Mouse (Mus musculus) G1E (cell line): ENCODE data around the gene Gal3st3. TPM values are rescaled to one million over a fixed set of nuclear protein-coding genes. Genes with fewer than 3 reads are reported as not detected.

Experiments used
- ATAC-seq: 2 replicates; pipeline ENCODE4 v1.8.0; 2016; ENCODE audit warnings: mild to moderate bottlenecking; ENCODE audit not compliant: insufficient number of reproducible peaks, poor library complexity, low FRiP score, severe bottlenecking; ENCODE audit errors: extremely low read depth
- DNase-seq: peaks from one replicate; pipeline ENCODE4 v3.0.0; 2012; ENCODE audit warnings: low spot score
- H3K27me3 ChIP-seq: 2 replicates; pipeline ENCODE4 v1.6.1; 2012; ENCODE audit warnings: mild to moderate bottlenecking, low read length, inconsistent platforms; ENCODE audit not compliant: insufficient read depth
- H3K36me3 ChIP-seq: replicated peaks from 2 replicates; pipeline ENCODE3; 2012; ENCODE audit warnings: mild to moderate bottlenecking, inconsistent platforms
- H3K4me1 ChIP-seq: 2 replicates; pipeline ENCODE4 v1.6.1; 2012; ENCODE audit warnings: low read depth, low read length, inconsistent platforms, mixed read lengths; ENCODE audit not compliant: insufficient read depth
- H3K4me3 ChIP-seq: 2 replicates; pipeline ENCODE4 v1.5.1; 2012; ENCODE audit warnings: low read depth, mild to moderate bottlenecking, inconsistent platforms, low read length, moderate library complexity, mixed read lengths
- H3K9me3 ChIP-seq: replicated peaks from 2 replicates; pipeline ENCODE4 v1.6.1; 2012; ENCODE audit warnings: inconsistent platforms
- CTCF ChIP-seq: IDR thresholded peaks from 2 replicates; pipeline ENCODE4 v1.5.1; 2012; ENCODE audit warnings: low read depth, low read length, inconsistent platforms, mixed read lengths
- GATA1 ChIP-seq: IDR thresholded peaks from 2 replicates; pipeline ENCODE4 v1.6.1; 2012; ENCODE audit warnings: borderline replicate concordance, low read length, inconsistent platforms, mixed read lengths
- GATA2 ChIP-seq: IDR thresholded peaks from 2 replicates; pipeline ENCODE4 v1.6.1; 2012; ENCODE audit warnings: low read depth, low read length, inconsistent platforms, borderline replicate concordance
- POLR2AphosphoS5 ChIP-seq: IDR thresholded peaks from 2 replicates; pipeline ENCODE4 v1.6.1; 2012; ENCODE audit warnings: low read depth, low read length, inconsistent platforms; ENCODE audit not compliant: insufficient replicate concordance
- TAL1 ChIP-seq: conservative IDR thresholded peaks from 2 replicates; pipeline ENCODE4 v1.6.1; 2012; ENCODE audit warnings: low read depth, low read length, inconsistent platforms, mixed read lengths
- polyA plus RNA-seq: library from polyadenylated mRNA; stranded (reverse); fragments of >175 nt; gene quantifications from 2 replicates; pipeline ENCODE4 v1.2.3, GENCODE M21; 2012
- total RNA-seq, 2 experiments: library from RNA; stranded (forward) in 1 of 2; stranded (reverse) in 1 of 2; fragments of 200-1000 nt in 1 of 2; fragments of >200 nt in 1 of 2; fragmentation: Nextera tagmentation in 1 of 2; gene quantifications; 2 replicates each; pipeline ENCODE4 v1.2.3; 2014 to 2017

The Gal3st3 gene
- not detected in 2 replicates for total RNA-seq (2014; fragmentation: Nextera tagmentation)
- 0.16 TPM in 1 of 2 replicates, not detected in the other for total RNA-seq (2017)
- polyA plus RNA-seq = not detected in 2 replicates

DNA sequence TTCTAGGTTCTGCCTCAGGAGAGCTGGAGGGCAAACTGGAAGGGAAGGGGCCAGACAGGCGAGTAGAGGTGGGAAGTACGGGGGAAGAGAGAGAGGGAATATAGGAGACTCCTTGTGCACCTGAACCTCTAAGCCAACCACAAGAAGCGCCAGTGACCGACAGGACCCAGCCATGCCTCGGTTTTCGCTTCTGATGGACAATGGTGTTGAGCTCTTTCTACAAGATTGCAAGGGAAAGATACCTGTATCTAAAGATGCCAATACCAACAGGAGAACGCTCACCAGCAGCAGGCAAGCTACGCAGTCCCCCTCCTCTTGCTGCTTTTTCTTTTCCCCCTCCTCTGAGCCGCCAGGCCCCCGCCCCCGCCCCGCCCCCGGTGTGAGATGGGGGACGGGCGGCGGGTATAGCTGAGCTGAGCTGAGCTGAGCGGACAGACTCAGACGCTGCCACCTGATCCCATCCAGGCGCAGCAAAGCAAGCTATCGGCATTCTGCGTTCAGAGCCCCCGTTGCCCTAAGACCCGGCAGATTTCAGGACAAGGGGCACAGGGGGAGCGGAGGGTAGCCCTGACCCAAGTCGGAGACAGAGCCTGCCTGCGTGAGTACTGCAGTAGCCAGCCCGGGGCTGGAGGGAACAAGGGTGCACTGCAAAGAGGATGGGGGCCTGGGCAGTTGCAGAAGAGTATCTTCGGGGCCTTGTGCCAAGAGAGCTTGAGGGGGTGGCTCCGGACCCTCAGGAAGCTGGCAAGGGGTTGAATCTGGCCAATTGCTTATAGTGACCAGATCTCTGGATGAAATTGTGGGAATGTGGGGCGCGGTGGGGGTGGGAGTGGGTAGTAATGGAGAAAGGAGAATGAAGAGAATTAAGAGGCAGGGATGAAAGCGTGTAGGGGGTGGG lies at the start of gene Gal3st3:
TSS of gene Gal3st3 (plus strand) at position 429 of the 898 bp plus-strand sequence.
- Histone ChIP-seq H3K9me3 (no peaks in the 10 kb centered on the region), H3K4me3 (no peak within 1 kb of the TSS), H3K4me1 (peaks cover 43% of the 10 kb centered on the region), H3K36me3 (peaks cover 12% of the 10 kb centered on the region), H3K27me3 (peaks cover 15% of the 10 kb centered on the region)
- TF ChIP-seq GATA1 = no peak
- TF ChIP-seq CTCF = no peak
- no peak for TF ChIP-seq GATA2
- no peak for TF ChIP-seq TAL1
- TF ChIP-seq POLR2AphosphoS5 = no peak
- DNase-seq (no peak), ATAC-seq (no peak)

DNA sequence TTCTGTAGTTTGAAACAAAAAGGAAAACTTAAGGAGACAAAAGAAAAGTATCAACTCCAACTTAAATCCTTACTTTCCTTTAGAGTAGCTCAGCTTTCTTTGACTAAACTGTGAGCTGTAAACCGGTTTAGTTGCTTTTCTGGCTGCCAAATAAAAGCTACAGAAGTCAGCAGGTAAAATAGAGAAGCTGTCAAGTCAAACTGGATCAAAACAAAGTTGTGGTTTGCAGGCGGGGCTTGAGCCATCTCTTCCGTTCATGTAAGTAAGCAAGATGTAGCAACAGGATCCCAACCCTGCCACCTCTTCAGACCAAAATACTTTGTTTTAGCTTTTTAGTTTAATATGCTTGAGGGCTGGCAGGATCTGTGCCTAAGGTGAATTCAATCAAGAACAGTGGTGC lies 41.0 kb upstream of the Gal3st3 start:
- TF ChIP-seq GATA1 = no peak
- no peak for TF ChIP-seq TAL1
- TF ChIP-seq POLR2AphosphoS5 = no peak
- no peak for TF ChIP-seq GATA2
- TF ChIP-seq CTCF = no peak
- no peaks in the 10 kb centered on the region for H3K27me3 ChIP-seq
- H3K4me1 ChIP-seq = peaks cover 20% of the 10 kb centered on the region
- DNase-seq (peak; percentile 37), ATAC-seq (no peak)
- no peaks in the 10 kb centered on the region for H3K9me3 ChIP-seq
- H3K36me3 ChIP-seq = peaks cover 30% of the 10 kb centered on the region
- no peak overlapping the region; the same call in 1 of the 2 replicates for H3K4me3 ChIP-seq

DNA sequence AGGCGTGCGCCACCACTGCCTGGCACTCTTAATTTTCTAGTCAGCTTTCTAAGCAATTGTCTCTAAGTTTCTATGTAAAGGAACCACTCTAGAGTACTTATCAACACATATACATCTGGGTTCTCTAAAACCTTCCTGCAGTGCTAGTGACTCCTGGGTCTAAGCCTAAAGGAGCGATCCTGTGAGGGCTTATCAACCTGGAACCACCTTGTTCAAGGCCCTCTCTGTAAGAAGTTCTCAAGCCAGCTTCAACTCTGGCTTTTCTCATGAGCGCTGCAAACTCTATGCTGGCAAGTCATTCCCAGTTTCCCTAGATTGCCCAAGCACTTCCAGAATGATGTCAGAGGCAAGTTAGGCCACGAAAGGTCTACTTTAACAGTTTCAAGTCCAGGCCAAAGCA lies 31.1 kb upstream of the Gal3st3 start:
- H3K9me3 ChIP-seq = no peaks in the 10 kb centered on the region
- peaks cover 65% of the 10 kb centered on the region for H3K4me1 ChIP-seq
- no peaks in the 10 kb centered on the region for H3K27me3 ChIP-seq
- DNase-seq (no peak), ATAC-seq (0 out of 2 replicates have a peak, but pooled peaks have one; percentile 24)
- TF ChIP-seq TAL1 (peak; percentile 80), POLR2AphosphoS5 (no peak), GATA2 (no peak), CTCF (no peak), GATA1 (no peak)
- no peak overlapping the region; the same call in 1 of the 2 replicates for H3K4me3 ChIP-seq
- peaks cover 16% of the 10 kb centered on the region for H3K36me3 ChIP-seq

DNA sequence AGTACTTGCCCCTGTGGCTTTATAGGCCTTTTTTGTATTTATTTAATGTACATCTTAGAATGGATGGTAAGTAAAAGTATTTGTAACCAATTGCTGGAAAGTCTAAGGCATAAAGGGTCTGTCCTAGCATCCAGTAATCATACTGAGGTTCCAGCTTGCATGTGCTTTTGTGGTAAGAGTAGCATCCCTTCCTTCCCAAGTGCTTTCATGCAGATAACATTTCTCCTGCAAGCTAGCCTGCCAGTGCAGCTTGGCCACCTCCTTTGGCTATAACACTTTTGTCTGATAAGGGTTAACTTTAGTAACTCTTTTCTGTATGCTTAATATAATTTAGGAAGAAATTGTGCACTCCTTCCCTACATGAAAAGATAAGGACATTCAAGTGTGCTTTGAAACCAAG lies 30.1 kb upstream of the Gal3st3 start:
- TF ChIP-seq GATA1 (no peak), TAL1 (peak; percentile 36; the same call in 1 of the 2 replicates), CTCF (no peak)
- Histone ChIP-seq H3K27me3 (no peaks in the 10 kb centered on the region), H3K9me3 (no peaks in the 10 kb centered on the region), H3K36me3 (peaks cover 16% of the 10 kb centered on the region), H3K4me3 (no peak overlapping the region; the same call in 1 of the 2 replicates), H3K4me1 (peaks cover 73% of the 10 kb centered on the region)
- ATAC-seq = no peak
- no peak for DNase-seq

DNA sequence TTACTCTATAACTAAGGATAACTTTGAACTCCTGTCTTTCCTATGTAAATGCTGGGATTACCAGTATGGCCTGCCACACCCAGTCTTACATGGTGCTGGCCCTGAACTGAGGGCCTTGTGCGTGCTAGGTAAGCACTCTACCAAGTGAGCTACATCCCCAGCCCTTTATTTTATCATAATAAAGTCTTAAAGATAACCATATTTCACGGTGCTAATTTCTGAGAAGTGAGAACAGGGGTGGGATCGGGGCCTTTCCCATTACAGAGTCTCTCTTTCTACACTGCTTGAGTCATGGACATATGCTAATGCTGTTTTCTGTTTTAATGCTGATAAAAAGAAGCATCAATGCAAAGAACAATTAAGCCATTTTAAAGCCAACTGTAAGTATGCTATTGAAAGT lies 29.3 kb upstream of the Gal3st3 start:
- TF ChIP-seq GATA2 (no peak), TAL1 (peak; percentile 30; the same call in 1 of the 2 replicates)
- no peak overlapping the region for H3K4me3 ChIP-seq
- peaks cover 81% of the 10 kb centered on the region for H3K4me1 ChIP-seq
- no peaks in the 10 kb centered on the region for H3K9me3 ChIP-seq
- no peaks in the 10 kb centered on the region for H3K27me3 ChIP-seq
- H3K36me3 ChIP-seq = peaks cover 22% of the 10 kb centered on the region
- no peak for DNase-seq
- ATAC-seq = 0 out of 2 replicates have a peak, but pooled peaks have one; percentile 18

DNA sequence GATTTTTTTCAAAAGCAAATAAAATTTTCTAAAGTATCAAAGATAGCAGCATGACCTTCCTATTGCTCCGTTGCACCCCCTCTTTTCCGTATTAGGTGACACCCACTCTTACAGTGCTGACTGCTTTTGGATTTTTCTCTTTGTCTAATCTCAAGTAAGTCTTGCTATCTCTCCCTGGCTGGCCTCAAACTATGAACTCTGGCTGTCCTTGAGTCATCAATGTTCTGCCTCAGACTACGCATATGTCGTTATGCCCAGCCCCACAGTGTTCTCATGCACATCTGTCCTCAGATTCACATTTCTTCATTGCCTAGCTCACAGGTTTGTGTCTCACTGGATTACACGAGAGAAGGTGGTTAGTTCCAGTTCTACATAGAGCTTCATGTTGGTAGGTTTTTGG lies 28.7 kb upstream of the Gal3st3 start:
- peaks cover 86% of the 10 kb centered on the region for H3K4me1 ChIP-seq
- no peaks in the 10 kb centered on the region for H3K27me3 ChIP-seq
- DNase-seq (no peak), ATAC-seq (no peak)
- H3K4me3 ChIP-seq = peak overlapping the region; percentile 48; the same call in 1 of the 2 replicates
- no peak for TF ChIP-seq GATA2
- no peak for TF ChIP-seq TAL1
- no peak for TF ChIP-seq POLR2AphosphoS5
- TF ChIP-seq GATA1 = no peak
- TF ChIP-seq CTCF = no peak
- peaks cover 26% of the 10 kb centered on the region for H3K36me3 ChIP-seq
- H3K9me3 ChIP-seq = no peaks in the 10 kb centered on the region
